Mouse (Mus musculus): ENCODE data around the gene Qrfp.

Qrfp gene

DNA sequence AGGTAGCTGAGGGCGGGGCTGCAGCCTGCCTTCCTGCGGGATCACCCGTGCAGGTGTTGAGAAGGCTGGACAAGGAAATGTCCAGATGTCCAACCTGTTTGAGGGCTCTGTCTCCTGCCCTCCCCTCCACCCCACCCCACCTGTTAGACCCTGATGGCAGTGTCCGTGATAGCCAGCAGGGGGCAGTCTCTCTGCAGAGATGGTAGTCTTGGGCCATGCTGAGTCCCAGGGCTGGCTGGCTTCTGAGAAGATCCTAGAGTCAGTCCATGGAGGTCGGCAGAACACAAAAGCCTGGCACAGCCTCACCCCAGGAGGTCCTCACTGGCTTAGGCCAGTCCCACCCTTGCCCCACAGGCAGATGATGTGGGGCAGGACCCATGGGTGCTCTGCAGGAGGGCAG, 5.0 kb upstream of the Qrfp start:
- no peak for DNase-seq (ENCODE audit: low spot score)

DNA sequence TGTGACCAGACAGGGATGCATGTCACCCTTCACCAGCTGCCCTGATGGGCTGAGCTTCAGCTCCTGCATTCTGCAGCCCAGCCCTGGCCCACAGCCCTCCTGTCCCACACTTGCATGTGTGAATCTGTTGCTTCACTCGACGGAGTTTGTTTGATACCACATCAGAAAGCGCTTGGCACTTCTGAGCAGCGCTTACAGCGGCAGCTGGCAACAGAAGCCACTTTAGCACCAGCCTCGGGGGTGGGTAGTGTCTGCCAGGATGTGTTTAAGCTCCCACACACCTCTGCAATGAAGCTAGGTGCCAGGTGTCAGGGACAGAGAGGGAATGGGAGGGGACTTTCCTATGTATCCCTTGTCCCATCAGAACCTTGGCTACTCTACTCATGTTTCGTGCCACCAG, 4.3 kb upstream of the Qrfp start:
- no peak for DNase-seq (ENCODE audit: low spot score)

DNA sequence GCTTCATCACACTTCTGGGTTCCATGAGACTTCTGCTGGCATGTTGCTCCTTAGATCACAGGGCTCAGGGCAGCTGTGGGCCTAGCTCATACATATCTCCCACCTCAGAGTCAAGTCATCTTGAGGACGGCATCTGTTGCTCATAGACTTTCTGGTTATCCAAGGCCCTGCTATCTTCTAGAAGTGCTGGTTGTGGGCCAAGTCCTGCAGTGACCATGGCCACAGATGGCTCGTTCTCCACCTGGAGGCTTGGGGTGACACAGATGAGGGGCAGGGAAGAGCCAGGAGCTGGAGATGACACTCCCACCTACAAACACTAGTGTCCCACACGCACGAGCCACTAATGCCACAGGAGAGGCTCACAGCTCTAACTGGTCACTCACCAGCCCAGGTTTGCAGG, 3.3 kb upstream of the Qrfp start:
- DNase-seq (ENCODE audit: low spot score), result no peak

DNA sequence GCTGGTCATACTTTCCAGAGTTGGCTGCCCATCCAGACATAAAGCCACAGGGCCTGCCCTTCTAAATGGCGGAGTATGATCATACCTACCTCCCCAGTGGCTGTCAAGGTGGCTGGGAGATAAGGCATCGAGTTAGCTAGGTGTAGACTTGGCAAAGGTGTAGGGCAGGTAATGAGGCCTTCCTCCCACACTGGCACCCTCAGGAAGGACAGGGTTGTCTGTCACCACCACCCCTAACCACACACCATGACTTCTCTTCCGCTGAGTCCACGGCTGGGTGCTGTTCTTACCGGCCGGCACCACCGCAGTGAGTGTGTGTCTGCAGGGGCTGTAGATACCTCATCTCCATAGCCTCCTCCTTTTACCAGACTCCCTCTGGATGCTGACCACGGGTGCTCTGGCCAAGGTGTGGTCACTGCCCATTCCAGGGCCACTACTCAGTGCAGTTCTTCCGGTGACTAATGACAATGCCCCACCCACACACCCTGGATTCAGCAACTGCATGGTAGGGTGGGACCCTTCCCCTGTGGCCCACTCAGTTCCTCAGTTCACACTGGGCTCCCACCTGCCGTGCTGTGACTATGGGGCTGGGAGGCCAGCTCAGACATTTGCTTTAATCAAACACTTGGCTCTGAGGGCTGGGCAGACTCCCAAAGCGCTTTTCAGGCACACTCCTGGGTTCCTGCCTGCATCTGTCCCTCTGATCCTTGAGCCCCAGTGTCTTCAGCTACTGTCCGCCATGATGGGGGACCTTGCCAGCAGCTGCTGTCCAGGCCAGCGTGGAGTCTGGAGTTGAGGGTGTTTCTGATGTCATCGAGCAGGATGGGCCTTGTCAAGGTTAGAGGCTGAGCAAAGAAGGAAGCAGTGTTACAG, 942 bp upstream of the Qrfp start:
- no peak for DNase-seq (ENCODE audit: low spot score)

- no peak for DNase-seq (ENCODE audit: low spot score)
Observed at GRCm38 (mm10) chr2:31809358-31809740, 1.0 kb downstream of the Qrfp start.

DNA sequence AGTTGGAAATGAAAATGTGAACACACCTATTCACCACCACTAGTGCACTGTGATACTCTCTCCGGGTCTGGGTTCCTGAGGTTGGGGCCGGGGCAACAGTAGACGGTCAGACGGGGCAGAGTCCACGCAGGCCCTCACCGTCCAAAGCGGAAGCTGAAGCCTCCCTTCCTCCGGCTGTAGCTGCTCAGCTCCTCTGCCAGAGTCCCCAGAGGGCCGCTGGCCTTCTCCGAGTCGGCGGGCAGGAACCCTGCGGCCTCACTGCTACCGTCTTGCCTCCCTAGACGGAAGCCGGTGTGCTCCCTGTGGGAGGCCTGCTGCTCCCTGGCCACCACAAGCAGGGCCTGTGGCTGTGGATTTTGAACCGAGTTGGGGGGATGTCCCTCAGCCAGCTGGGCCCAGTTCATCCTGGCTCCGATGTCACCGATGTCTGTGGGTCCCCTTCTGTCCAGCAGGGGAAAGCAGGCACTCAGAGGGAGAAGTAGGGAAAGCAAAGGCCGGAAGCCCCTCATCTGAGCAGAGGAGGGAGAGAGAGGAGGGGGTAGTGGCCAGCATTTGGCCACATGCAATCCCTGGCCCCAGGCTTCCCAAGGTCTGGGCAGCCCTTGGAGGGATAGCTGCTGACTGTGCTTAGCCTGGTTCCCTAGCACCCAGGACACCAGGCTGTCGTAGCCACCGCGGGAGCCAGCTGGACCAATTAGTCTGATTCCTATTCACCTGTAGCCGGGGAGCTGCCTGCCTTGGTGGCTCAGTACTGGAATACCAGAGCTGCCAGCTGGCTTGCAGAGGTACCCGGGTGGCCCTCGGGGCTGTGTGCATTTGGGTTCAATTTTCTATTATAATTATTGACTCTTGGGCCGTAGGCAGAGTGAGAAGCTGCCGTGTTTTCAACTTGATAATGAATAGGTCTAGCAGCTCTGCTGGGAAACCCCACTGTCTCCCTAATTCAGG, 1.7 kb downstream of the Qrfp start:
- no peak for DNase-seq (ENCODE audit: low spot score)

DNA sequence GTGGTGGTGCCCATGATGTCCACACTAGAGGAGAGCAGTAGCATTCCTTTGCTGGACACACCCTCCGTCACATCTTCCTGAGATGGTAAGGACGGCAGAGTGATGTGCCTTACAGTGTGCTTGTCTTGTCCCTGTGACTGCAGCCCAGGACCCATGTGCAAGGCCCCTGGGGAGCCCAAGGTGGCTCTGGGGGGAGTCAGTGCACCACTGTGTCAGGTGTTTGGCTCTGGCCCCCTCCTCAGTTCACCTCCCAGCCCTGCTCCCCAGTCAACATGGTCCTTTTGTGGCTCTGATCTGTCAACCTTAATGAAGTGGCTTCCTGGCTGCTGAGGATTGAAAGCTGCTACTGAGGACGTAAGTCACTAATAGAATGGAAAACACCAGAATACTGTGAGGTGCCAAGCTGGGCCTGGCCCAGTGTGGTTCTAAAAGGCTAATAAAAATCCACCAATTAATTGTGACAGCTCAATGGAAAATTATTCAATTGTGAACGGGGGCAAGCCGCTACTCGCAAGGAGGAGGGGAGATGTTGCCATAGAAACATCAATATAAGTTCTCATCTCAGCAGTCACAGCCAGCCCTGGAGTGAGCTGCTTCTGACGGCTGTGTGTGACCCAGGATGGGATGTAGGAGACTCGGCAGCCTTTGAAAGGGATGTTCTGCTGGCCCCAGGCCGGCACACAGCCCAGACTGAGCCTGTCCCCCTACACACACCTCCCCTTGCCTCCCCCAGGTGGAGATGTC, 3.6 kb downstream of the Qrfp start:
- no peak for DNase-seq (ENCODE audit: low spot score)

DNA sequence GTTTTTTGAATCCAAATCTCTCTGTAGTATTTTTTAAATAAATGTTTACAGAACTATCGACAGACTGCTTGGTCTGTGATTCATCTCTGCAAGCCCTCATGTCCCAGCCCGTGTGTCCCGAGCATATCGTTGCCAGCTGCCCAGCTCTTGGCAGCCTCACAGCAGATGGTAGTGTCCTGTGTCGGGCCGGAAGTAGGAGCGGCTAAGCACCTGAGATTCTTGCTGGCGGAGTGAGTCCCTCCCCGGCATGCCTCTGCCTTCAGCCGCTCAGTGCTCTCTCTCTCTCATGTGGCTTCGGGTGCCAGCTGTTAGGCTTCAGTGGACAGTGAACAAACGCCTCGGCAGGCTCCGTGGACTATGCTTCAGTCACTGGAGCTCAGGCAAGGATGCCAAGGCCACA, 6.9 kb downstream of the Qrfp start:
- no peak for DNase-seq (ENCODE audit: low spot score)

DNA sequence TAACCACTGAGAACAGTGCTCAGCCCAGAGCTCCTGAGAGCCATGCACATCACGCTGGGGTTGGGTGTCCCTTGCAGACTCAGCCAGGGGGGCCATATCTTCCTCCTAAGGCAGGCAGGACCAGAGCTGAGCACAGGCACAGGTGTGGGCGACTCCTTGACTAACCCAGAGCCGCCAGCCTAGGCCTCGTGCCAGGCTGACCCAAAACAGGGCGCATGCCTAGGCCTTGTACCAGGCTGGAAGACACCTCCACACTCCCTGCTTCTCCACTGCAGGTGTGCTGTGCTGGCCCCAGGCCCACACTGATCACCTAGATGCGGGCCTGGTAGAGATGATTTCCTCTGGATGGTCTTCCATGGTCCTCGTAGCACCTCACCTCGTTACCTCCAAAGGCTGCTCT, 7.6 kb downstream of the Qrfp start:
- DNase-seq (ENCODE audit: low spot score), result no peak

- no peak for DNase-seq (ENCODE audit: low spot score)
Observed at GRCm38 (mm10) chr2:31801416-31801815, 9.0 kb downstream of the Qrfp start.

DNA sequence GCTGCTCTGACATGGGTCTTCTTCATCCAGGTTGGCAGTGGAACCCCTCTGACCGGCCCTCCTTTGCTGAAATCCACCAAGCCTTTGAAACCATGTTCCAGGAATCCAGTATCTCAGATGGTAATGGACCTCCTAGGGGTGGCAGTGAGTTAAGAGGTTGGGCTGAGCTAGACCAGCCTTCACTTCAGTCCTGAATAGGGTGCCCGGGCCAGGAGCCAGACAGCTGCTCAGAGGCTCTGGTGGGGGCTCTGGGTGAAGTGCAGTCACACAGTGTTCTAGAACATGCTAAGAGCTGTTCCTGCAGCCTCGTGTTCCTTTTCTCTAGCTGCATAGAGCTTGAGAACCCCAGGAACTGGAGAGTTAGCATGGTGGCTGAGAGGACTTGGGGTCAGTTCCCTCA, 13.4 kb downstream of the Qrfp start:
- DNase-seq (ENCODE audit: low spot score), result no peak

DNA sequence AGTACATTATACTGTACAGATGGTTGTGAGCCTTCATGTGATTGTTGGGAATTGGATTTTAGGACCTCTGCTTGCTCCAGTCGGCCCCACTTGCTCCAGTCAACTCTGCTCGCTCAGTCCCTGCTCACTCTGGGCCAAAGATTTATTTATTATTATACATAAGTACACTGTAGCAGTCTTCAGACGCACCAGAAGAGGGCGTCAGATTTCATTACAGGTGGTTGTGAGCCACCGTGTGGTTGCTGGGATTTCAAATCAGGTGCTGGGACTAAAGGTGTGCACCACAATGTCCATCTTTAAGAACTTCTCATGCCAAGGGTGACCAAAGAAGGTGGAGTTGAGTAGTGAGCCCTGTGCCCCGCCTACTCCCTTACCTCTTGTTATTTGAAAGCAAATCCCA, 17.8 kb downstream of the Qrfp start:
- DNase-seq (ENCODE audit: low spot score), result no peak

GRCm38 (mm10) chr2:31791260-31791659, 19.1 kb downstream of the Qrfp start:
- no peak for DNase-seq (ENCODE audit: low spot score)

DNA sequence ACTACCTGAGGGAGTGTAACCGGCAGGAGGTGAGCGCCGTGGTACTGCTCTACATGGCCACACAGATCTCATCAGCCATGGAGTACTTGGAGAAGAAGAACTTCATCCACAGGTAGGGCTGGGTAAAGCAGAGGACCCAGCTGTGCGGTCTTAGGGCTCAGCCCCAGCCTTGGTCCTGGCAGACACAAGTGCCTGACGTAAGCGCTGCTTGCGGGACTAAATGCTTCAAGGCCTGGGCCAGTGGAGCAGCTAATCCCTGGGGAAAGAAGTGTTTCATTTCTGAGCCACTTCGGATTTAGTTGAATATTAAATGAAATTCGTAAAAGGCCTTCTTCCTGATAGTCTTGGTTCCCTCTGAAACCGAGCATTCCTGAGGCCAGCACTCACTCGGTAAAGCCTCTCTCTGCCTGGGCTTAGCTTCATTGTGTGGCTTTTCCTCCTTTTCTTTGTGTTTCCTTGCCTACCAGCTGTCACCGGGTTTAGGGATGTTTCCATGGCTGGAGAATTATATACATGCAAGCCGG, 19.6 kb downstream of the Qrfp start:
- no peak for DNase-seq (ENCODE audit: low spot score)

DNA sequence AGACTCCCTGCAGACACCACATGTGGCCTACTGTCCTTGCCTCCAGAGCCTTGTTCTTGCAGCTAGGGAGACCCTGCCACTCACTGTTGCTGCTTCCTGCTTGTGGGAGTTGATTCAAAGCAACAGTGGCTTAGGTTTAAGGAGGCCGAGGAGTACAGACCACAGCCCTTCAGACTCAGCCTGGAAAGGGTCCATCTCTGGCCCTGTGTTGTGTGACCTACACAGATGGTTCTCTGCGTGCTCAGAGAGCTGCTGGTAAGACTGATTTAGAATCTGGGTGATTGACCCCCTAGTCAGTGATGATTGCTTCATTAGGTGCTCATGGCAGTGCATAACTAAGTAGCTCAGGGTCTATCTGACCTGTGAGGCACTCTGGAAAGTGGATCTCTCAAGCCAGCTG, 21.2 kb downstream of the Qrfp start:
- DNase-seq (ENCODE audit: low spot score), result no peak

DNA sequence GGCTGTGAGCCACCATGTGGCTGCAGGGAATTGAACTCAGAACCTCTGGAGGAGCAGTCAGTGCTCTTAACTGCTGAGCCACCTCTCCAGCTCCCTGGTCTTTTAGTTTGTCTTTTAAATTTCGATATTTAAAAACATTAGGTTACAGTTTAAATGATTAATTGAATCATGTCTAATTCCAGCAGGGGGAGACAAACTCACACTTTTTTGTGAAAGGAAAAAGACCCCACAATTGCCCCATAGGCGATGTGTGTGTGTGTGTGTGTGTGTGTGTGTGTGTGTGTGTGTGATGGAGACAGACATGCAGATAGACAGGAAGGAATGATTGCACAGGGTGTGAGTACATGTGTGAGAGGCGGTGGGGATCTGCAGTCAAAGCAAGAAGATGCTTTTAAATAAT, 22.2 kb downstream of the Qrfp start:
- no peak for DNase-seq (ENCODE audit: low spot score)

- peak; percentile 64 for DNase-seq (ENCODE audit: low spot score)
Observed at GRCm38 (mm10) chr2:31787029-31787428, 23.4 kb downstream of the Qrfp start.

DNA sequence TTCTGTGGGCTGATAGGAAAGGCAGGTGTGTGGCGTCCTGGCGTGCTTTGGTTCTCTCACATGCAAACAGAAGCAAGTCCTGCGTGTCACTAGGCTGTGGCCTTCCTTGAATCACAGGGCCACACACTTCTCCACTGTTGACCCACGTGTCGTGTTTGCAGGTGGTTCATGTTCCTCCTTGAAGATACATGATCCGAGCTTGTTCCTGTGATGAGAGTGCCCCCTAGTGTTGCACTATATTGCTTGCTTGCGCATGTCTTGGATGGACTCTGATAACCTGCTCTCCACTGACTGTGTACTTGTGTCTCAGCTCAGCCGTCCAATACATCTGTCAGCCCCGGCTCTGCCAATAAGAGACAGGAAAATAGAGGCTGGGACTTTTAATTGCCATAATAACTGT, 25.3 kb downstream of the Qrfp start:
- no peak for DNase-seq (ENCODE audit: low spot score)

DNA sequence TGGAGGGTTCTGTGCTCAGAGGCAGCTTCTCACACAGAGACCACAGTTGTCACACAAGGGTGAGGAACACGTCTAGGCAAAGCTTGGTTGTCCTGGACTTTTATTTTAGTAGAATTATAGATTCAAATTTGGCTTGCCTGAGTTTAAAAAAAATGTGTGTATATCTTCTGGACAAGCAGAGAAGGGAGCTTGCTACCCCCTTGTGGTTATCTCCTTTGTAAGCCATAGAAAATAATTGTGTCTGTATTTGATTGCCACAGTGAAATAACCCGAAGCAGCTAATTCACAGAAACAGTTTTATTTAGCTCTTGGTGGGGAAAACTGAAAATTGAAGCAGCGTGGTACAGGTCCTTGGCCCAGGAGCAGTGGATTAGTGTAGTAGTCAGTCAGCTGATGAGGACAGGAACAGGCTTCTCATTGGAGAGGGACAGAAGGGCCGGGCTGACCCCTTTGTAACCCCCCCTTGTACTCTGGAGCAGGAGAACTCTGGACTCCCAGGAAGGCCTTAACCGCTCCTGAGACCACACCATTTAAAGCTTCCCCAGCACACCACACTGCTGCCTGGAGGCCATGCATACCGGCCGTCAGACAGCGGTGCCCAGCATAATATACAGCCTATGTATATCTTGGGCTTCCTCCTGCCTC, 27.3 kb downstream of the Qrfp start:
- DNase-seq (ENCODE audit: low spot score), result no peak

- DNase-seq (ENCODE audit: low spot score), result no peak
Observed at GRCm38 (mm10) chr2:31779258-31779657, 31.1 kb downstream of the Qrfp start.

- DNase-seq (ENCODE audit: low spot score), result no peak
Observed at GRCm38 (mm10) chr2:31776479-31776878, 33.9 kb downstream of the Qrfp start.

Measured in ovary, postnatal 10 days (tissue).